Mouse (Mus musculus) liver, adult 2 months (tissue): ENCODE measurements at regions not wholly inside any gene's neighbourhood (a gene's known extent, or its start where the extent isn't known, plus 50 kb on each side); places are given as distances from the start of the nearest gene placed in this dataset.

Source experiments
- CTCF ChIP-seq: fragments of 200-500 bp; IDR thresholded peaks from 2 replicates; pipeline ENCODE4 v1.5.1; 2011; ENCODE audit warnings: low read depth, low read length, control low read depth
- POLR2A ChIP-seq: fragments of 200-500 bp; IDR thresholded peaks from 2 replicates; pipeline ENCODE4 v1.6.1; 2011; ENCODE audit warnings: low read length, control low read depth; ENCODE audit not compliant: insufficient read depth; ENCODE audit errors: extremely low read depth

- TF ChIP-seq POLR2A (no peak), CTCF (no peak)
Observed at GRCm38 (mm10) chr16:93042491-93042890, 216.5 kb upstream of the Runx1 start.
